In genomic region chrX:167032586-167032985, GRCm38 (mm10) we compare ENCODE assay signal across 10 mouse cellular contexts.
A peak's percentile ranks its signal among the peaks of the same experiment; 100 is the strongest.
DNase-seq lines count a peak whose midpoint lies in the region; ATAC-seq lines count a peak whose summit lies in the region.
"Had no signal": no experiment of that assay in that cellular context is flagged by ENCODE, and none has a peak within 500 bp of the region (broad histone marks: within the 10 kb centered on the region; RNA-seq: fewer than 3 reads in every experiment).

No protein-coding gene starts in this region.

- 47% methylated on average over 3 of the region's 3 CpGs for WGBS in heart, embryonic 10.5 days
- WGBS in embryonic facial prominence, embryonic 10.5 days = 60% methylated on average over 3 of the region's 3 CpGs

- no peak overlapping the region for H3K27ac ChIP-seq in heart, embryonic 10.5 days
- H3K27ac ChIP-seq in embryonic facial prominence, embryonic 10.5 days (replicated peaks) = no peak overlapping the region
- H3K27ac ChIP-seq: hindbrain, embryonic 15.5 days had no signal

- DNase-seq in heart, adult 18-20 months = peak; percentile 42 to 65
- no peak for DNase-seq in heart, embryonic 10.5 days (ENCODE audit: low spot score)
- DNase-seq in embryonic facial prominence, embryonic 10.5 days (ENCODE audit: low spot score) = peak; percentile 7
- peak; percentile 39 for DNase-seq in kidney, adult 9 months
- DNase-seq in lung, postnatal 4 days = peak; percentile 26 to 29
- DNase-seq in layer of hippocampus, postnatal 14 days (ENCODE audit: low spot score in 2 of 2) = no peak
- DNase-seq in cerebellum, postnatal 36 days = no peak
- DNase-seq: liver had no signal

- H3K4me1 ChIP-seq in heart, embryonic 10.5 days = no peaks in the 10 kb centered on the region
- H3K4me1 ChIP-seq in embryonic facial prominence, embryonic 10.5 days = peaks cover 10% of the 10 kb centered on the region; the same call in 1 of the 2 replicates
- H3K4me1 ChIP-seq: hindbrain, embryonic 15.5 days had no signal

- ATAC-seq in megakaryocyte progenitor cell, adult 5-6 weeks (replicated peaks; ENCODE audit: poor library complexity) = no peak

- peaks cover 9% of the 10 kb centered on the region; the same call in 1 of the 2 replicates for H3K27me3 ChIP-seq in heart, embryonic 10.5 days (ENCODE audit: insufficient read depth, poor library complexity, severe bottlenecking)
- peaks cover 97% of the 10 kb centered on the region for H3K27me3 ChIP-seq in embryonic facial prominence, embryonic 10.5 days (replicated peaks; ENCODE audit: low read depth, poor library complexity, severe bottlenecking)

- H3K4me3 ChIP-seq in heart, embryonic 10.5 days = no peak overlapping the region
- H3K4me3 ChIP-seq in embryonic facial prominence, embryonic 10.5 days = no peak overlapping the region
- H3K4me3 ChIP-seq: hindbrain, embryonic 15.5 days had no signal

- no peaks in the 10 kb centered on the region for H3K36me3 ChIP-seq in heart, embryonic 10.5 days
- no peaks in the 10 kb centered on the region for H3K36me3 ChIP-seq in embryonic facial prominence, embryonic 10.5 days (replicated peaks)
- H3K36me3 ChIP-seq: hindbrain, embryonic 15.5 days had no signal

- H3K9me3 ChIP-seq in heart, embryonic 10.5 days = no peaks in the 10 kb centered on the region
- no peaks in the 10 kb centered on the region for H3K9me3 ChIP-seq in embryonic facial prominence, embryonic 10.5 days
- H3K9me3 ChIP-seq: hindbrain, embryonic 15.5 days had no signal

Comparison
In these comparisons a context has a peak if more than half of its experiments do, and no peak if none do; other contexts are left out.
1. DNase-seq: peak in heart, adult 18-20 months (2 of 2), embryonic facial prominence, embryonic 10.5 days (single experiment), kidney, adult 9 months (single experiment) and lung, postnatal 4 days (2 of 2); none in heart, embryonic 10.5 days (single experiment), layer of hippocampus, postnatal 14 days (0 of 2) and cerebellum, postnatal 36 days (0 of 2).